Mouse (Mus musculus) frontal cortex, postnatal 10 days (tissue): Measurements from ENCODE around the gene Polr2a.
"Not testable (repeated sequence)": the region's sequence is repeated elsewhere in the genome, so short reads cannot be mapped to it uniquely, and the experiment has no call there.

ENCODE experiments used
- DNase-seq, 2 experiments: peaks; one replicate each; pipeline ENCODE4 v3.0.0; 2022; ENCODE audit warnings: low spot score in 2 of 2, mixed read lengths in 1 of 2

The Polr2a gene

GRCm38 (mm10) chr11:69706775-69707479 lies 51.5 kb downstream of the Polr2a start:
- DNase-seq: no peak

DNA sequence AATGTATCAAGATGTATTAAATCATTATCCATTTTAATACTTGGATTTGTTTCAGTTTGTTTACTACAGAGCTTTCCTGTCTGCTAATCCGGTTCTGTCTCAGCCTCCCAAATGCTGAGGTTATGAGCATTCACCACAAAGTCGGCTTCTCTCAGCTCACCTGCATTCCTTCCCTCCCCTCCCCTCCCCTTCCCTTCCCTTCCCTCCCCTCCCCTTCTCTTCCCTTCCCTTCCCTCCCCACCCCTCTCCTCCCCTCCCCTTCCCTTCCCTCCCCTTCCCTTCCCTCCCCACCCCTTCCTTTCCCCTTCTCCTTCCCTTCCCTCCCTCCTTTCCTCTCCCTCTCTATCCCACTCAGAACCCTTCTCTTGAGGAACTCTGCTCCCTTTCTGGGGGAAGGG lies 53.8 kb downstream of the Polr2a start:
- DNase-seq: no peak

GRCm38 (mm10) chr11:69703814-69704612 lies 54.4 kb downstream of the Polr2a start:
- no peak for DNase-seq

DNA sequence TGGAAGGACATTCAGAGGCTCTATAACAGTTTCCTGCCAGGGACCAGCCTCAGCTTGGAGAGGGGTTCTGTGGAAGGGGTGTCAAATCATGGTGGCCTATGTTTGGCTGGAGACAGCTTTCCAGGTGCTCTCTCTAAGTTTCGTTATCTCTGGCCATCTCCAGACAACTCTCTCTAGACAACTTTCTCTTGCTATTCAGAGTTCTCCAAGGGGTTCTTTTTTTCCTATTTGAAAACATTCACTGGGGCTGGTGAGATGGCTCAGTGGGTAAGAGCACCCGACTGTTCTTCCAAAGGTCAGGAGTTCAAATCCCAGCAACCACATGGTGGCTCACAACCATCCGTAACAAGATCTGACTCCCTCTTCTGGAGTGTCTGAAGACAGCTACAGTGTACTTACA lies 55.1 kb downstream of the Polr2a start:
- not testable (repeated sequence) for DNase-seq

GRCm38 (mm10) chr11:69702886-69703285 lies 55.6 kb downstream of the Polr2a start:
- DNase-seq: not testable (repeated sequence)

GRCm38 (mm10) chr11:69699595-69699994 lies 58.8 kb downstream of the Polr2a start:
- DNase-seq: no peak

GRCm38 (mm10) chr11:69698574-69698973 lies 59.9 kb downstream of the Polr2a start:
- DNase-seq: no peak

GRCm38 (mm10) chr11:69697396-69697795 lies 61.0 kb downstream of the Polr2a start:
- no peak for DNase-seq

DNA sequence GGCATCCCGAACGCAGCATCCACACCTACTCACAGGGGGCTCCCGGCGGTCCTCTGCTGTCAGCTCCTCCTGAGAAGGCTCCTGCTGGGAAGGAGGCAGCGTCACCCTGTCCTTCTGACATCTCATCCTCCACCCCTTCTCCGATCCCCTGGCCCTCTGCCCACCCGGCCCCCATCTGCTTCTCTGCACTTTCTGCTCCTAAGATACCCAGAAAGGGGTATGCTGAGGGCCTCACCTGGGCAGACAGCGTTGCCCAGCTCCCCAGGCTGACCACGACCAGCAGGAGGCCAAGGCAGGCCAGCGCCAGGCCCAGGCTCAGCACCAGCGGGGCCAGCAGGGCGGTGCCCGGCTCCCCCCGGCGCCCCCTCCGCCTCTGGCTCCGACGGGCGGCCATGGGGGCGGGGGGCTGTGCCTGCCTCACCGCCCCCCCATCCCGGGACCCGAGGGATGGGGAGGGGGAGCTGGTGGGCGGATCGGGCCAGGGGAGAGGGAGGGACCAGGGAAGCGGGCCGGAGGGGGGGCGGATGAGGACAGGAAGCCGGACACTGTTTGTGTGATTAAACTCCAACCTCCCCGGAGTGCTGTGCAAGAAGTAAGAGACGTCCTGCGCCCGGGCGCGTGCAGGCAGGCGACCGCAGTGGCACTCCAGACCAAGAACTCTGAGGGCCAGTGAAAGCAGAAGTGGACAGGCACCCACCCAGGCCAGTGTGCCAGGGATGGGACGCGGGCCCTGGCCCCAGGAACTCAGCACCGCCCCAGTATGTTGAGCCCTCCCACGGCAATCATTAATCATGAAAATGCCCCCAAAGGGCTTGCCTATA lies 62.9 kb downstream of the Polr2a start, which contains the start of the genes Tnfsf12 and Tnfsfm13:
TSS of gene Tnfsf12 (minus strand) at position 489 of the 821 bp plus-strand sequence.
TSS of gene Tnfsfm13 (minus strand) at position 738 of the 821 bp plus-strand sequence.
- peak in 1 of 2 experiments; percentile 55 for DNase-seq

DNA sequence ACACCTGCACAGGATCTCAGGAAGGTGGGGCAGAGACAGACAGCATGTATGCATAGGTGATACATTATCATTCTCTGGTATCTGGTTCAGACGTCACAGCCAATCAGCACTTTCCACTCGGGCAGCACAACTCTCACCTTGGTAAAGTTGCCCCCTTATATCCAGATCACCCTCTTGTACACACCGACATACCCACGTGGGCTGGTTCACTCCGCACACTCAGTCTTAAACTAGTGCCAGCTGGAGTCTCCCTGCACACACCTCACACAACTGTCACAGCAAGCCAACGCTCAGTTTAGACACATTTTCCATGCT lies 63.4 kb downstream of the Polr2a start:
- no peak for DNase-seq

DNA sequence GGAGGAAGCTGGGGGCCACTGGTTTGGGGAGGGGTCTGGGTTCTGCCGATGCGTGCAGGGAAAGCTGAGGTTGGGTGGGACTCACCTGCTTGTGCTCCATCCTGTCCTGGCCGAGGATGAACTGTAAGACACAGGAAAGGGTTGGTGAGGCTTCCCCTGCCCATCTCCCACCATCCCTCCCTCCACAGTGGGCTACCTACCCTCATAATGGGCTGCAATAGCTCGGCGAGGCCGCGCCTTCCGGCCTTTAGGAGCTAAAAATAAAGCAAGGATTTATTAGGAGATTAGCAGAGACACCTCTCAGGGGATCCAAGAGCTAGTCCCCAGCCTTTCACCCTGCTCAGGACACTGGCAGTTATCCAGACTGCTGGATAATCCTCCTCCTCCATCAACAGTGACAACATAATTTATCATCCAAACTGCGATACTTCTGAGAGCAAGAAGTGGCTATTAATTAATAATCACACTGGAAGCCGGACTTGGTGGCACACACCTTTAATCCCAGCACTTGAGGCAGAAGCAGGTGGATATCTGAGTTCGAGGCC lies 64.9 kb downstream of the Polr2a start:
- no peak for DNase-seq

DNA sequence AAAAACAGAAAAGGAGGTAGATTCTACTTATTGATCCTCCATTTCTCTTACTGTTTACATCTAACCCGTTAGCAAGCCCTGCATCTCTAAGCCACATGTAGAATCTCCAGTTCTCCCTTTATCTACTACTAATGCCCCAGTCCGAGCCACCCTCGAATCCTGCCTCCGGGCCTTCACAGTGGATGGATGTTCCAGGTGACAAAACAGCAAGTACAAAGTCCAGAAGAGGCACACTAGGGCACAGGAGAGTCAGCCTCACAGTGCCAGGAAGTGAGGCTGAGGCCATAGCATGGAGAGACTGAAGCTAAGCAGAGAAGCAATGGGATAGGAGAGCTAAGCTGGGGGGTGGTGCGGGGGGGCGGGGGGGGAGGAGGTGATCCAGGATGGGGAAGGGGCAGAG lies 65.6 kb downstream of the Polr2a start:
- DNase-seq: no peak

- no peak for DNase-seq
These were observed 66.1 kb downstream of the Polr2a start for GRCm38 (mm10) chr11:69692196-69692811.

DNA sequence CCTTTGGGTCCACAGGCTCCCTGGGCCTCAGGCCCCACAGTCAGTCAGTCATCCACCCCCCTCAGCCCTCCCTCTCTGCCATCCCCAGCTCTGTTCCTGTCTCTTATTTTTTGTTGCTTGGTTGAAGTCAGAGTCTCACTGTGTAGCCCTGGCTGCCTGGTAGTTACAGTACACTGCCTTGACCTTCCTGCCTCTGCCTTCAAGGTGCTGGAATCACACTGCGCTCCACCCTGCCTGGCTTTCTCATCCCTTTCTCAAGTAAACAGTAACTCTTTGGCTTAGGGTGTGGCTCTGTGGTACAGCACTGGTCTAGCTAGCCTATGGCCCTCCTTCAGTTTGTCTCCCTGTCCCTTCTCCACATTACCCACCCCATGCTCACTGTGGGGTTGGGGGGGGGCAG lies 68.5 kb downstream of the Polr2a start:
- DNase-seq: no peak

DNA sequence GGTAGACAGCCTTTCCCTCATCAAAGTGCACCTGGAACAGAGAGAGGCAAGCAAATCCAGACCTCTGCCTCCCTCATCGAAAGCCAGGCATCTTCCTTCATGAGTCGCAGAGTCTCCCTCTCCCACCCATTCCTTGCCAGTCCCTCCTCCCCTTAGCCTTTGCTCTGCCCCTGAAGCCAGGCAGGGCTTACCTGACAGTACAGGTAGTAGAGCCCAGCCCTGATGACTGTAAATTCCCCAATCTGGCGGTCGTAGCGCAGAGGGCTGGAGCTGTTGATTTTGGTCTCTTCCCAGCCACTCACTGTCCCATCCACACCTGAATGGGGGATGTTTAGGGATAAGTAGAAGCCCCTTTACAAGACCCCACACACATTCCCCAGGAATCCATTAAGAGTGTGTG lies 71.4 kb downstream of the Polr2a start:
- no peak for DNase-seq

DNA sequence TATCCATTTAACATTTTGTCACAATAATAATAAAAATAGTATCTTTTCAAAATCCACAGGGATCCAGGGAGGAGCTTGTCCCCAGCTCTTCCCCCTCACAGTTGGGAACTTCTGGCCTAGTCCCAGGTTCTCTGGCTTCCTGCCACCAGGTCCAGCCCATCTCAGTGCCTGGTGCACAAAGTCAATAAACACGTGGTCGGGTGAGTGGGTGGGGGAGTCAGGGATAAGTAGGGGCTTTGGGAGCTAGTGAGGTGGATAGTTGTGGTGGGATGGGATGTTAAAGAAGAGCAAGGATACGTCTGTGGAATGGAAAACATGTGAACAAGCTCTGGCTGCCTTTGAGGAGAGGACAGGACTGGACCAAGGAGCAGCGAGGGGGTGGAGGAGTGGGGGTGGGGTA lies 72.1 kb downstream of the Polr2a start:
- no peak for DNase-seq

DNA sequence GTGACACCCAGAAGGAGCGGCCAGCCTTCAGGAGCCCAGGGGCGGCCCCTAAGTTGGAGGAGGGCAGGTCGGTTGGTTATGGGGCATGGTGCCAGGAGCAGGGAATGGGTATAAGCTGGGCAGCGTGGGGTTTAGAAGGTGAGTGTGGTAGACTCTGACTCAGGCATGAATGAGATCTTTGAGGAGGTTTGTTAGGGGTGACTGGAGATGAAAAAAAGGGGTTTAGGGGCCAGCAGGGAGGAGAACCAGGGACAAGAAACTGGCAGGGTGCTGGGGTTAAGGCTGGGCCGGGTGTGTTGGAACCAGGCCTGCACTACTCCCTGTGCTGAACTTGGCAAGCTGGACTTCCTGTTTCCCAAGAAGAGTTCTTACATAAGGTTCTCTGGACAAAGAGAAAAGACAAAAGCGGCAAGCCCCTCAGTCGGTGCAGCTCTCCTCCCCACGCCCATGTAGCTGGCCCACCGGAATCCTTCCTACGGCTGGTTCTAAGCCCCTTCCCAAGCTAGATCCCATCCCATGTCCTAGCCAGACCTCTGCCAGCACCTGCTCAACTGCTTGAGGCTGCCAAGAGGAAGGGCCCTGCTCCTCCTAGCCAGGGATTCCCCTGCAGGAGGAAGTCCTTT lies 72.8 kb downstream of the Polr2a start, which contains the start of gene Tnfsf13:
TSS of gene Tnfsf13 (minus strand) at position 259 of the 623 bp plus-strand sequence.
- DNase-seq: no peak

DNA sequence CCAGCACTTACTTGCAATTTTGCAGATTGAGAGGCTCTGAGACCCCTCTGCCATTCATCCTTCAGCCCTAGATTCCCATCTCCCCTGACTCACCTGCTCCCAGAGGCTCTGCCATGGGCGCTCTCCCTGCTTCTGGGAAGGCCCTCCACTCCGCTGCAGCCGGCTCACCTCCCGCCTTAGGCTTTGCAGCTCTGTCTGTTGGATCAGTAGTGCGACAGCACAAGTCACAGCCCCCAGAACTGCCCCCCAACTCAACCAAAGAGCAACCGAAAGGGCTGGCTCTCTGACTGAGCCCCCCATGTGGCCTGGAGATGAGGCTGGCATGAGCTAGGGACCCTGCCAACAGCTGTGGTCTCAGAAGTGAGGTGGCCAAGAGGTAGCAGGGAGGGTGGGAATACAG lies 73.5 kb downstream of the Polr2a start:
- DNase-seq: no peak

- DNase-seq: no peak
These were observed 74.2 kb downstream of the Polr2a start for GRCm38 (mm10) chr11:69684128-69684745.
